Mouse (Mus musculus): ENCODE results near the gene Gas2l1. TPM values are rescaled to one million over a fixed set of nuclear protein-coding genes. Genes with fewer than 3 reads are reported as not detected.
A peak's percentile ranks its signal among the peaks of the same experiment; 100 is the strongest.

The Gas2l1 gene
- polyA plus RNA-seq (2012; rRNA removed) = 99.7 and 124 TPM in 2 replicates

DNA sequence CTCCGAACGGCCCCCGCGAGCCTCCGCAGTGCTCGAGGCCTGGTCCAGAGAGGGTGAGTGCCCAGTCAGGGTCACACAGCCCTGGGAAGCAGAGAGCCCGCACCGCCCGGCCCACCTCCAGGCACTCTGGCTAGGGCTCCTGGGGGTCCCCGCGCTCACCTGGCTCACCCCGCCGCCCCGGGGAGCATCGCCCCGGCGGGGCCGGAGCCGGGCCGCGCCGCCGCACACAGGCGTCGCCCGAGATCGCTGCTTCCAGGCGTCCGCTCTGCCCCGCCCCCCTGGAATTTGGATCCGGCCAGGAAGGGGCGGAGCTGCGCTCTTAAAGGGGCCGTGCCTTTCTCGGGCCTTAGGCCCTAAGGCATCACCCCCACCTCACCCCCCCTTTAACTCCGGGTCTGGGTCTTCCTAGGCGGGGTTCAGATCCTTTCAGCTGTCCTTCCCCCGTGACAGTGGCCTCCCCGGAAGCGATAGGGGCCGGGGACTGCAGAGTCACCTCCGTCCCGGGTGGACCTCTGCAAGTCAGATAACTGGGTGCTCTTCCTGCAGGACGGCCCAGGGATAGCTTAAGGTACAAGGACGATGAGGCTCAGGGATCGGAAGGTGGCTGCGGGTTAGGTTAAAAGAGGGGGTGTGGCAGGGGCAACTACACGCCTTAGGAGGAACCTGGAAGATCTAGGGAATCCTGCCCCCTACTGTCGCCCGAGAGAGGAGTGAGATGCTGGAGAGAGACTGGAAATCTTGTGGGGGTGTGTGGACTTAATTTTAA lies at the start of gene Gas2l1:
Gene Gas2l1 (minus strand): TSS at position 272 of the 766 bp plus-strand sequence.
- TF ChIP-seq CTCF (IDR thresholded peaks at IDR 0.05; ENCODE audit: insufficient read depth, low read length) = peak; percentile 69
- TF ChIP-seq POLR2A (IDR thresholded peaks at IDR 0.05; ENCODE audit: borderline replicate concordance, extremely low read depth, low read depth, low read length) = 0 out of 2 replicates have a peak, but pooled peaks have one; percentile 1
- WGBS = 1% methylated on average over 49 of the region's 50 CpGs
- peaks cover 21% of the 10 kb centered on the region for H3K4me1 ChIP-seq (ENCODE audit: control insufficient read depth, insufficient read depth, low read length)
- peak; percentile 91 for DNase-seq
- peak within 1 kb of the TSS; percentile 83 for H3K4me3 ChIP-seq (replicated peaks; ENCODE audit: extremely low read depth, low read depth, low read length)

- TF ChIP-seq CTCF (IDR thresholded peaks at IDR 0.05; ENCODE audit: insufficient read depth, low read length) = no peak
- no peak for TF ChIP-seq POLR2A (IDR thresholded peaks at IDR 0.05; ENCODE audit: borderline replicate concordance, extremely low read depth, low read depth, low read length)
- Histone ChIP-seq H3K4me1 (ENCODE audit: control insufficient read depth, insufficient read depth, low read length) (no peaks in the 10 kb centered on the region), H3K4me3 (replicated peaks; ENCODE audit: extremely low read depth, low read depth, low read length) (no peak overlapping the region)
- whole genome bisulfite sequencing = 86% methylated on average over 7 of the region's 7 CpGs
- no peak for DNase-seq
These were observed 48.5 kb upstream of the Gas2l1 start for GRCm38 (mm10) chr11:5113645-5114044.

- 81% methylated on average over 8 of the region's 8 CpGs for WGBS
- TF ChIP-seq CTCF (IDR thresholded peaks at IDR 0.05; ENCODE audit: insufficient read depth, low read length) = no peak
- TF ChIP-seq POLR2A (IDR thresholded peaks at IDR 0.05; ENCODE audit: borderline replicate concordance, extremely low read depth, low read depth, low read length) = no peak
- no peak overlapping the region for H3K4me3 ChIP-seq (replicated peaks; ENCODE audit: extremely low read depth, low read depth, low read length)
- H3K4me1 ChIP-seq (ENCODE audit: control insufficient read depth, insufficient read depth, low read length) = no peaks in the 10 kb centered on the region
- no peak for DNase-seq
These were observed 44.3 kb upstream of the Gas2l1 start for GRCm38 (mm10) chr11:5109441-5109840.

GRCm38 (mm10) chr11:5103986-5104509 lies 38.9 kb upstream of the Gas2l1 start:
- Histone ChIP-seq H3K4me3 (replicated peaks; ENCODE audit: extremely low read depth, low read depth, low read length) (no peak overlapping the region), H3K4me1 (ENCODE audit: control insufficient read depth, insufficient read depth, low read length) (no peaks in the 10 kb centered on the region; the same call in 1 of the 2 replicates)
- DNase-seq = no peak
- WGBS = 96% methylated on average over 4 of the region's 4 CpGs
- TF ChIP-seq CTCF (IDR thresholded peaks at IDR 0.05; ENCODE audit: insufficient read depth, low read length) = no peak
- TF ChIP-seq POLR2A (IDR thresholded peaks at IDR 0.05; ENCODE audit: borderline replicate concordance, extremely low read depth, low read depth, low read length) = no peak

DNA sequence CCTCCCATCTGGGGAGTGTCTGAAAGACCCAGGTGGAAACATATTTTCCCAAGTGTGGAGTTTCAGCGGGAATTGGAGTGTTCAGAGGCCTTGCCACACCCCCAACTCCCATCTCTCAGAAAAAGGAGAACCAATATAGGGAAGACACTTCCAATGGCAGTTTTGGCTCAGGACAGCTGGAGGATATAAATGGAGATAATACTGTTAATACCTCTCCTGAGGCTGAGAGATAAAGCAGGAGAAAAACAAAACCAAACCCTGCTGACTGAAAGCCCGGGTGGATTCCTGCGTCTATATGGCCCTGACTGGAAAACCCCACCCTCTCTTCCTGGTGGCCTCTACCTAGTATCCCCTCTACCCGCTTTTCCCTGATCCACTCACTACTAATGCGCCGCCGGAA lies 37.3 kb upstream of the Gas2l1 start:
- no peak for DNase-seq
- H3K4me1 ChIP-seq (ENCODE audit: control insufficient read depth, insufficient read depth, low read length) = no peaks in the 10 kb centered on the region; the same call in none of the 2 replicates
- 85% methylated on average over 7 of the region's 7 CpGs for WGBS
- no peak overlapping the region for H3K4me3 ChIP-seq (replicated peaks; ENCODE audit: extremely low read depth, low read depth, low read length)
- no peak for TF ChIP-seq POLR2A (IDR thresholded peaks at IDR 0.05; ENCODE audit: borderline replicate concordance, extremely low read depth, low read depth, low read length)
- no peak for TF ChIP-seq CTCF (IDR thresholded peaks at IDR 0.05; ENCODE audit: insufficient read depth, low read length)

DNA sequence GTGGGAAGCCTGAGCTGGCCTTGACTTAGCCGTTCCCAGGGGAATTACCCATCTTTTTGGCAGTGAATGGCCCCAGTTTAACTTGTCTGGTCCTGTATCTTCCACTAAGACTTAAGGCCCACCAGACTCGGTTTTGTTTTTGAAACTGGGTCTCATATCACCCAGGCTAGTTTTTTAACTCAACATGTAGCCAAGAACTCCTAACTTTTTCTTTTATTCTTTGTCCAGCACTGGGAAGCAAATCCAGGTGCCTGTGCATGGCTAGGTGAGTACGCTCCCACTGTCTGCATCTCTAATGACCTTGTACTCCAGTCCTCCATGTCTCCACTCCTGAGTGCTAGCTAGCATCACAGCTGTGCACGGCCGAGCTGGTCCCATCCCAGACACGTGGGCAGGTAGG lies 36.5 kb upstream of the Gas2l1 start:
- no peak for TF ChIP-seq POLR2A (IDR thresholded peaks at IDR 0.05; ENCODE audit: borderline replicate concordance, extremely low read depth, low read depth, low read length)
- TF ChIP-seq CTCF (IDR thresholded peaks at IDR 0.05; ENCODE audit: insufficient read depth, low read length) = no peak
- Histone ChIP-seq H3K4me1 (ENCODE audit: control insufficient read depth, insufficient read depth, low read length) (no peaks in the 10 kb centered on the region; the same call in none of the 2 replicates), H3K4me3 (replicated peaks; ENCODE audit: extremely low read depth, low read depth, low read length) (no peak overlapping the region)
- 78% methylated on average over 6 of the region's 6 CpGs for WGBS
- no peak for DNase-seq

DNA sequence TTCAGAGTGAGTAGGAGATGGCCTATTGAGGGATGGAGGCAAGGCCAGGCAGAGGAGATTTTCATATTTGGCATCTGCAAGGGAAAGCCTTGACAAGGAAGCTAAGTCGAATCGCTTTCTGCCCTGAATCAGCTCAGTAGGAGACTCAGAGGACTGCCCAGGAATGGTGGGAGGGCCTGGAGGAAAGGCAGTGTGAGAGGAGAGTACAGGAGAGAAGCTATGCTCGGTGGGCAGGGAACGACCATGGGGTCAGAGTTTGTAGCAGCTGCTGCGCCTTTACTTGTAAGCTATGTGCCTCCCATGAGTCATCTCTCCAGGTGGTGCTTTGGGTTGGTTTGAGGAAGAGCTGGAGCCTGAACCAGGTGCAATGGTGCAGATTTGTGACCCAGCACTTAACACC lies 35.7 kb upstream of the Gas2l1 start:
- no peak for TF ChIP-seq POLR2A (IDR thresholded peaks at IDR 0.05; ENCODE audit: borderline replicate concordance, extremely low read depth, low read depth, low read length)
- no peak for TF ChIP-seq CTCF (IDR thresholded peaks at IDR 0.05; ENCODE audit: insufficient read depth, low read length)
- DNase-seq = no peak
- Histone ChIP-seq H3K4me3 (replicated peaks; ENCODE audit: extremely low read depth, low read depth, low read length) (no peak overlapping the region), H3K4me1 (ENCODE audit: control insufficient read depth, insufficient read depth, low read length) (no peaks in the 10 kb centered on the region; the same call in none of the 2 replicates)
- WGBS = 68% methylated on average over 5 of the region's 5 CpGs

- DNase-seq = no peak
- Histone ChIP-seq H3K4me1 (ENCODE audit: control insufficient read depth, insufficient read depth, low read length) (peaks cover 2% of the 10 kb centered on the region), H3K4me3 (replicated peaks; ENCODE audit: extremely low read depth, low read depth, low read length) (peak overlapping the region; percentile 89)
- TF ChIP-seq POLR2A (IDR thresholded peaks at IDR 0.05; ENCODE audit: borderline replicate concordance, extremely low read depth, low read depth, low read length) = no peak
- TF ChIP-seq CTCF (IDR thresholded peaks at IDR 0.05; ENCODE audit: insufficient read depth, low read length) = no peak
- WGBS = 3% methylated on average over 7 of the region's 7 CpGs
These were observed 35.2 kb upstream of the Gas2l1 start for GRCm38 (mm10) chr11:5100283-5100682.

DNA sequence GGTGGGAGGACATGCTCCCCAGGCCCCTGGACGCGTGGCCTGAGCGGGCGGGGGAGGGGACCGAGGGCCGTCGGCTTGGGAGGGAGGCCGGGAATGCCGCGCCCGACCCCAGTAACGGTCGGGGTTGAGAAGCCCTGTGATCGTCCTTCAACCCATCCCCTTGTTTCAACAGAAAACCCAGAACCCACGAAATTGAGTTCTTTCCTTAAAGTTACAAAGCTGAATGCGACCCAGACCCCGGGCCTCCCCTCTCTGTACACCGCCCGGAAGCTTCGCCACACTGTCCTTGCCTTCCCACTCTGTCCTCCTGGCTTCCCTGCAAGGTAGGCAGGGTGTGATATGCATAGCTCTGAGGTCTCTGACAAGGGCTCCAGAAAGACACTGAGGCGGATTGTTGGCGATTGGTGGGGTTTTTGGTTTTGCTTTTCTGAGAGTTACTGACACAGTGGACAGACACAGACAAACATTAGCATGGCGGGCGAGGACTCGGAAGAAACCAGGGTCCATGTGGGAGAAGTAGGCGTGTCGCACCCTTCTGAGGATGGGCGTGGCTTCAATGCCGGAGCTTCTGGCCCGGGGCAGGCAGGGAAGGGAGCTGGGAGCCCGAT lies 34.6 kb upstream of the Gas2l1 start:
- WGBS = under 1% methylated on average over 31 of the region's 31 CpGs
- TF ChIP-seq POLR2A (IDR thresholded peaks at IDR 0.05; ENCODE audit: borderline replicate concordance, extremely low read depth, low read depth, low read length) (peak; percentile 68; the same call in 1 of the 2 replicates), CTCF (IDR thresholded peaks at IDR 0.05; ENCODE audit: insufficient read depth, low read length) (no peak)
- peak; percentile 79 for DNase-seq

More for the DNA sequence above, 34.6 kb upstream of the Gas2l1 start:
- peak overlapping the region; percentile 89 for H3K4me3 ChIP-seq (replicated peaks; ENCODE audit: extremely low read depth, low read depth, low read length)
- peaks cover 3% of the 10 kb centered on the region for H3K4me1 ChIP-seq (ENCODE audit: control insufficient read depth, insufficient read depth, low read length)
